Mouse (Mus musculus): ENCODE results near the gene Lpcat2. TPM values are rescaled to one million over a fixed set of nuclear protein-coding genes. Genes with fewer than 3 reads are reported as not detected.

Gene Lpcat2
- polyA plus RNA-seq, 1 experiment from 2014 or later = 5.4 TPM

GRCm38 (mm10) chr8:92938056-92938455 is 82.9 kb downstream of the Lpcat2 start:
- H3K4me1 ChIP-seq (replicated peaks) = no peaks in the 10 kb centered on the region

GRCm38 (mm10) chr8:92949071-92949470 is 93.9 kb downstream of the Lpcat2 start:
- no peak for ATAC-seq
- Histone ChIP-seq H3K9ac (replicated peaks) (no peak overlapping the region), H3K4me1 (replicated peaks) (no peaks in the 10 kb centered on the region), H3K4me3 (replicated peaks) (no peak overlapping the region), H3K36me3 (no peaks in the 10 kb centered on the region), H3K4me2 (replicated peaks) (no peak overlapping the region), H3K27me3 (no peaks in the 10 kb centered on the region), H3K27ac (no peak overlapping the region), H3K9me3 (no peaks in the 10 kb centered on the region)
- 91% methylated on average over 4 of the region's 4 CpGs for WGBS

More at GRCm38 (mm10) chr8:92938056-92938455, 82.9 kb downstream of the Lpcat2 start:
- Histone ChIP-seq H3K27ac (no peak overlapping the region), H3K4me3 (replicated peaks) (no peak overlapping the region), H3K9ac (replicated peaks) (no peak overlapping the region), H3K36me3 (no peaks in the 10 kb centered on the region), H3K27me3 (no peaks in the 10 kb centered on the region), H3K9me3 (no peaks in the 10 kb centered on the region), H3K4me2 (replicated peaks) (no peak overlapping the region)
- ATAC-seq = no peak
- 86% methylated on average over 4 of the region's 4 CpGs for WGBS

- Histone ChIP-seq H3K36me3 (no peaks in the 10 kb centered on the region), H3K27me3 (no peaks in the 10 kb centered on the region), H3K9ac (replicated peaks) (no peak overlapping the region), H3K9me3 (no peaks in the 10 kb centered on the region), H3K4me3 (replicated peaks) (no peak overlapping the region), H3K4me1 (replicated peaks) (no peaks in the 10 kb centered on the region), H3K4me2 (replicated peaks) (no peak overlapping the region), H3K27ac (no peak overlapping the region)
- WGBS = 86% methylated on average over 12 of the region's 12 CpGs
- no peak for ATAC-seq
These were observed 95.7 kb downstream of the Lpcat2 start for GRCm38 (mm10) chr8:92950639-92951371.

GRCm38 (mm10) chr8:92954044-92954443 is 98.9 kb downstream of the Lpcat2 start:
- Histone ChIP-seq H3K27me3 (peaks cover 14% of the 10 kb centered on the region), H3K9ac (replicated peaks) (no peak overlapping the region), H3K4me2 (replicated peaks) (no peak overlapping the region), H3K36me3 (no peaks in the 10 kb centered on the region), H3K9me3 (no peaks in the 10 kb centered on the region), H3K4me3 (replicated peaks) (no peak overlapping the region), H3K4me1 (replicated peaks) (no peaks in the 10 kb centered on the region), H3K27ac (no peak overlapping the region)
- WGBS = 88% methylated on average over 5 of the region's 5 CpGs
- no peak for ATAC-seq

- H3K9ac ChIP-seq (replicated peaks) = peak within 1 kb of the TSS; percentile 55
- no peaks in the 10 kb centered on the region for H3K9me3 ChIP-seq
- no peaks in the 10 kb centered on the region for H3K36me3 ChIP-seq
- no peak for ATAC-seq
- peak within 1 kb of the TSS; percentile 70 for H3K4me2 ChIP-seq (replicated peaks)
- no peak within 1 kb of the TSS for H3K27ac ChIP-seq
- peak within 1 kb of the TSS; percentile 42 for H3K4me3 ChIP-seq (replicated peaks)
- H3K27me3 ChIP-seq = peaks cover 60% of the 10 kb centered on the region
- 76% methylated on average over 10 of the region's 10 CpGs for WGBS
- H3K4me1 ChIP-seq (replicated peaks) = peaks cover 13% of the 10 kb centered on the region
These were observed 104.6 kb downstream of the Lpcat2 start, which contains the start of gene Slc6a2 for GRCm38 (mm10) chr8:92959779-92960178. Gene Slc6a2, plus strand, starts transcription at chr8:92960079.

GRCm38 (mm10) chr8:92960451-92960911 is 105.3 kb downstream of the Lpcat2 start:
- Histone ChIP-seq H3K9ac (replicated peaks) (peak overlapping the region; percentile 55), H3K27ac (no peak overlapping the region), H3K36me3 (no peaks in the 10 kb centered on the region), H3K4me1 (replicated peaks) (peaks cover 13% of the 10 kb centered on the region), H3K4me3 (replicated peaks) (peak overlapping the region; percentile 42), H3K27me3 (peaks cover 60% of the 10 kb centered on the region), H3K9me3 (no peaks in the 10 kb centered on the region), H3K4me2 (replicated peaks) (peak overlapping the region; percentile 70)
- ATAC-seq = peak; percentile 66; the same call in 1 of the 2 replicates
- WGBS = under 1% methylated on average over 42 of the region's 42 CpGs

GRCm38 (mm10) chr8:92961088-92961487 is 105.9 kb downstream of the Lpcat2 start:
- H3K9me3 ChIP-seq = no peaks in the 10 kb centered on the region
- H3K27me3 ChIP-seq = peaks cover 60% of the 10 kb centered on the region
- 2% methylated on average over 25 of the region's 25 CpGs for WGBS
- H3K4me2 ChIP-seq (replicated peaks) = peak overlapping the region; percentile 70
- peak overlapping the region; percentile 42 for H3K4me3 ChIP-seq (replicated peaks)
- no peak for ATAC-seq
- no peak overlapping the region for H3K27ac ChIP-seq
- peaks cover 13% of the 10 kb centered on the region for H3K4me1 ChIP-seq (replicated peaks)
- no peak overlapping the region for H3K9ac ChIP-seq (replicated peaks)
- H3K36me3 ChIP-seq = no peaks in the 10 kb centered on the region

GRCm38 (mm10) chr8:92964556-92964955 is 109.4 kb downstream of the Lpcat2 start:
- Histone ChIP-seq H3K27me3 (peaks cover 40% of the 10 kb centered on the region), H3K4me3 (replicated peaks) (no peak overlapping the region), H3K27ac (no peak overlapping the region), H3K4me1 (replicated peaks) (peaks cover 13% of the 10 kb centered on the region), H3K9ac (replicated peaks) (no peak overlapping the region), H3K4me2 (replicated peaks) (no peak overlapping the region), H3K9me3 (no peaks in the 10 kb centered on the region), H3K36me3 (no peaks in the 10 kb centered on the region)
- no peak for ATAC-seq
- 81% methylated on average over 2 of the region's 2 CpGs for WGBS

Small RNAs within 50 kb of the gene (microRNA-seq; reads per million reads assigned to microRNA genes)
- gene Gm22151 = not detected

Other genes starting within 250 kb of the Lpcat2 start
- 4.0 and 6.6 TPM in 2 replicates for gene Irx6, start 181.1 kb upstream of the Lpcat2 start, polyA plus RNA-seq (2015; fragmentation: Nextera tagmentation; extraction: Ambion mirVana)
- 17.1 and 18.1 TPM in 2 replicates for gene Mmp2, start 28.0 kb upstream of the Lpcat2 start, polyA plus RNA-seq (2015; fragmentation: Nextera tagmentation; extraction: Ambion mirVana)
- 0.22 and 0.34 TPM in 2 replicates for gene Capns2, start 46.1 kb downstream of the Lpcat2 start, polyA plus RNA-seq (2015; fragmentation: Nextera tagmentation; extraction: Ambion mirVana)
- 0.34 and 0.73 TPM in 2 replicates for gene Slc6a2, start 104.7 kb downstream of the Lpcat2 start, polyA plus RNA-seq (2015; fragmentation: Nextera tagmentation; extraction: Ambion mirVana)
- gene Ces1a, start 192.9 kb downstream of the Lpcat2 start, polyA plus RNA-seq (2015; fragmentation: Nextera tagmentation; extraction: Ambion mirVana) = not detected in 2 replicates
- gene Ces1b, start 224.7 kb downstream of the Lpcat2 start, polyA plus RNA-seq (2015; fragmentation: Nextera tagmentation; extraction: Ambion mirVana) = not detected in 2 replicates